Mouse (Mus musculus): ENCODE measurements around the gene 1700016H13Rik. TPM values are rescaled to one million over a fixed set of nuclear protein-coding genes. Genes with fewer than 3 reads are reported as not detected.

The 1700016H13Rik gene
- polyA plus RNA-seq, 1 experiment: not detected

DNA sequence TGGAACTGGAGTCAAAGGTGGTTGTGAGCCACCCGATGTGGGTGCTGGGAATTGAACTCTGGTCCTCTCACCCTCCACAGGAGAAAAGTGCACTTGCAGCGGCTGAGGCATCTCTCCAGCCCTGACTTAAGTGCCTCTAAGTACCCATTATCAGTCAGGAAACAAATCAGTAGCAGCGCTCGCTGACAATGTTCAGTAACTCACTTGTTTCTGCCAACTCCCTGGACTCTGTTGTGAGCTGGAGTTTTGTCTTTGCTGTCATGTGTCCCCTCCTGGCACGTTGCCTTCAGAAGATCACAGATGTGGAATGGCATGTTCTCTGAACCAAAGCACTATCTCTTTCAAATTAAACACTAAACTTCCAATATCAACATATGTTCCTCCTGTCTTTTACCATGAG, 33.8 kb upstream of the 1700016H13Rik start:
- H3K27me3 ChIP-seq (ENCODE audit: control insufficient read depth, insufficient read depth, low read length): peaks cover 1% of the 10 kb centered on the region; the same call in 1 of the 2 replicates
- H3K4me1 ChIP-seq (ENCODE audit: control insufficient read depth, insufficient read depth, low read length): no peaks in the 10 kb centered on the region
- TF ChIP-seq POLR2A (IDR thresholded peaks at IDR 0.05; ENCODE audit: borderline replicate concordance, insufficient read depth, low read length): no peak
- no peak for TF ChIP-seq CTCF (IDR thresholded peaks at IDR 0.05; ENCODE audit: borderline replicate concordance, insufficient read depth, low read depth, low read length)
- no peak overlapping the region for H3K4me3 ChIP-seq (replicated peaks; ENCODE audit: insufficient read depth, low read depth, low read length)
- 61% methylated on average over 5 of the region's 5 CpGs for WGBS
- no peak for DNase-seq
- no peak overlapping the region for H3K27ac ChIP-seq (ENCODE audit: insufficient read depth, low read length)

DNA sequence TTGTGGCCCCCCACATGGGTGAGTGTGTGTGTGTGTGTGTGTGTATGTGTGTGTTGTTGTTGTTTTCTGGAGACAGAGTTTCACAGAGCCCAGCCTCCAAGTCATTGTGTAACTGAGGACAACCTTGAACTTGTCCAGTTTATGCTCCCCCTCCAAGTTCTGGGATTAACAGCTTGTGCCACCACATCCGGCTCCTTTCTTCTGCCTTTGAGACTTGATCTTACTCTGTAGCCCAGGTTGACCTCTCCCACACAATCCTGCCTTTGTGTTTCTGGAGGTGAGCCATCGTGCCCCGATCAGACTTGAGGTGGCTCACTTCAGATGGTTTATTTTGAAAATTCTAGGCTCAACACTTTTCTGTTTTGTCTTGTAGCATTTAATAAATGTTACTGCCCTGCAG, 26.0 kb upstream of the 1700016H13Rik start:
- Histone ChIP-seq H3K27ac (ENCODE audit: insufficient read depth, low read length) (no peak overlapping the region), H3K4me1 (ENCODE audit: control insufficient read depth, insufficient read depth, low read length) (no peaks in the 10 kb centered on the region), H3K27me3 (ENCODE audit: control insufficient read depth, insufficient read depth, low read length) (no peaks in the 10 kb centered on the region), H3K4me3 (replicated peaks; ENCODE audit: insufficient read depth, low read depth, low read length) (no peak overlapping the region)
- no peak for TF ChIP-seq POLR2A (IDR thresholded peaks at IDR 0.05; ENCODE audit: borderline replicate concordance, insufficient read depth, low read length)
- TF ChIP-seq CTCF (IDR thresholded peaks at IDR 0.05; ENCODE audit: borderline replicate concordance, insufficient read depth, low read depth, low read length): no peak
- WGBS: 85% methylated on average over 3 of the region's 3 CpGs
- no peak for DNase-seq

DNA sequence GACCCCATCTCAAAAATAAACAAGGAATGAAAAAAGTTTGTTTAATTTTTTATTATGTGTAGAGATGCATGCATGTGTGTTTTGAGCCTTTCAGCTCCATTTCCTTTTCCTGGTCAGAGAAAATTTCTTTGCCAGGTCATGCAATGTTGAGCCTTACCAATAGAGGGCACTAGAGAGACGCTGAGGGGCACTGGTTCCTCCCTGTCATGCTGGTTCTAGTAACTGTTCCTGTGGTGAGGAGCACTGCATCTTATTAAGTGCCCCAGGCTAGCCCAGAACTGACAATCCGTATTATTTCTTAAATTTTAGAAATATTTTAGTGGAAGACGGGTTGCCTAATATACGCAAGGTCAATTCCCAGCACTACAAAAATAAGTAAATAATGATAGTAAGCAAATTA, 24.6 kb upstream of the 1700016H13Rik start:
- DNase-seq: peak; percentile 61 to 68
- H3K4me3 ChIP-seq (replicated peaks; ENCODE audit: insufficient read depth, low read depth, low read length): no peak overlapping the region
- 53% methylated on average over 4 of the region's 4 CpGs for WGBS
- TF ChIP-seq CTCF (IDR thresholded peaks at IDR 0.05; ENCODE audit: borderline replicate concordance, insufficient read depth, low read depth, low read length) (peak; percentile 90), POLR2A (IDR thresholded peaks at IDR 0.05; ENCODE audit: borderline replicate concordance, insufficient read depth, low read length) (no peak)
- H3K27ac ChIP-seq (ENCODE audit: insufficient read depth, low read length): no peak overlapping the region
- H3K27me3 ChIP-seq (ENCODE audit: control insufficient read depth, insufficient read depth, low read length): no peaks in the 10 kb centered on the region
- H3K4me1 ChIP-seq (ENCODE audit: control insufficient read depth, insufficient read depth, low read length): no peaks in the 10 kb centered on the region

DNA sequence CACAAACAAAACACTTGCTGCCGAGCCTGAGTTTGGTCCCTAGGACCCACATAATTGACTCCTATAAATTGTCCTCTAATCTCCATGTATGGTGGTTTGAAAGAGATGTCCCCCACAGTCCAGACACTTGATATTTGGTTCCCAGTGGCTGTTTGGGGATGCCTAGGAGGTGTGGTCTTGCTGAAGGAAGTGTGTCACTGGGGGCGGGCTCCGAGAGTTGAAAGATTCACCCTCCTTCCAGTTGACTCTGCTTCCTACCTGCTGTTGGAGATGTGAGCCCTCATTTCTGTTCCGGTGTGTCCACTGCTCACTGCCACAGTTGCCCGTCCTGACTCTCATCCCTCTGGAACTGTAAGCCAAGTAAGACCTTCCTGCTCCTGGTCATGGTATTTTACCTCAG, 23.2 kb upstream of the 1700016H13Rik start:
- TF ChIP-seq POLR2A (IDR thresholded peaks at IDR 0.05; ENCODE audit: borderline replicate concordance, insufficient read depth, low read length) (no peak), CTCF (IDR thresholded peaks at IDR 0.05; ENCODE audit: borderline replicate concordance, insufficient read depth, low read depth, low read length) (no peak)
- 95% methylated on average over 5 of the region's 5 CpGs for WGBS
- Histone ChIP-seq H3K4me3 (replicated peaks; ENCODE audit: insufficient read depth, low read depth, low read length) (no peak overlapping the region), H3K4me1 (ENCODE audit: control insufficient read depth, insufficient read depth, low read length) (no peaks in the 10 kb centered on the region), H3K27ac (ENCODE audit: insufficient read depth, low read length) (no peak overlapping the region), H3K27me3 (ENCODE audit: control insufficient read depth, insufficient read depth, low read length) (no peaks in the 10 kb centered on the region)
- DNase-seq: no peak

DNA sequence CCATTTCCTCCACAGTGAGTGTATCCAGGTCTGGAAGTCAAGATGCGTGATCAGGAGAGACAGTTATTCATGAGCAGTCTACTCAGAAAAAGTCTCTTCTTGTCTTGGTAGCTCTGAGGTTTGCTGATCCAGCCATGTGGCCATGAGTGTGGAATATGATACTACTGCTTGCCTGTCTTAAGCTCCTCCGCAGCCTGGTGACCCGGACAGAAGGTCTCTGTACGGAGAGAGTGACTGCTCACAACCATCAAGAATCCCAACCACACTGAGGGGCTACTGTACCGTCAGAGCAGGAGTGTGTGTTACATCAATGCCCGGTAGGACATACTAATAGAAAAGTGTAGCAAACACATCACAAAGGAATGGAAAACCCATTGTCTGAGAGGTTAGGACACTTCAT, 22.1 kb upstream of the 1700016H13Rik start:
- no peak for DNase-seq
- Histone ChIP-seq H3K27me3 (ENCODE audit: control insufficient read depth, insufficient read depth, low read length) (no peaks in the 10 kb centered on the region), H3K27ac (ENCODE audit: insufficient read depth, low read length) (no peak overlapping the region), H3K4me1 (ENCODE audit: control insufficient read depth, insufficient read depth, low read length) (no peaks in the 10 kb centered on the region), H3K4me3 (replicated peaks; ENCODE audit: insufficient read depth, low read depth, low read length) (no peak overlapping the region)
- WGBS: 89% methylated on average over 6 of the region's 6 CpGs
- TF ChIP-seq CTCF (IDR thresholded peaks at IDR 0.05; ENCODE audit: borderline replicate concordance, insufficient read depth, low read depth, low read length): no peak
- no peak for TF ChIP-seq POLR2A (IDR thresholded peaks at IDR 0.05; ENCODE audit: borderline replicate concordance, insufficient read depth, low read length)

DNA sequence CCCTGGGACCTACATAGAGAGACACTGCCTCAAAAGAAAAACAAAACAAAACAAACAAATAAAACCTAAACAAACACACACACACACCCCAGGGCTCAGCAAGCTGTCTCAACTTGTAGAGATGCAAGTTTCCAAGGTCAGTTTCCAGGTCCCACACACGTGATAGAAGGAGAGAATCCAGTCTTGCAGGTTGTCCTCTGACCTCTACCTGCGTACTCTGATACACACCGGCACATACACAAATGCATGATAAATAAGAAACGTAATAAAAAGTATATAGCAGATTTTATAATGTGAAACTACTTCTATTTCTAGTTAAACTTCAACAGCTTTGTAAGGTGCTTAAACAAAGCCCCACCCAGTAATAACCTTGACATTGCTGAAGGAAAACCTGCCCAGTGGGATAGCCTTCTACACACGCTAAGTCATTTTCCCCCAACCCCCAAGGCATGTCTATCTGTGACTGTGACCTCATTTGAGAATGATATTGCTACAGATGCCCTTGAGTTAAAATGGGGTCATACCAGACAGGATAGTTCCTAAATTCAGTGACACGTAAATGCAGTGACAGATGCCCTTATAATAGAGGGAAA, 20.6 kb upstream of the 1700016H13Rik start:
- TF ChIP-seq CTCF (IDR thresholded peaks at IDR 0.05; ENCODE audit: borderline replicate concordance, insufficient read depth, low read depth, low read length) (no peak), POLR2A (IDR thresholded peaks at IDR 0.05; ENCODE audit: borderline replicate concordance, insufficient read depth, low read length) (no peak)
- DNase-seq: no peak
- WGBS: 90% methylated on average over 6 of the region's 6 CpGs

DNA sequence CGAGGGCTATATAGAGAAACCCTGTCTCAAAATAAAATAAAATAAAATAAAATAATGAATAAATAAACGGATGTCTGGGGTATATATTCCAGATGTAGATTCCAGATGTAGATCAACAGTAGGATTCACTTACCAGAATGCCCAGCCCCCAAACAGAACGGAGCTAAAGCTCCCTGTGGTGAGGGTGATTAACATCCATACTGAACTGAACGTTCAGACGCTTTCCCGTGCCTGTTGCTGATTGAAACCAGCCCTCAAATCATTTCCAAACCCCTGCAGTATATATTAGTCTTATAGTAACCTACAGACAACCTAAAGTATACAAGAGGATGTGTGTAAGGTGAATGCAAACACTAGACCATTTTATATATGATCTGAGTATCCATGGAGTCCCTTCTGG, 18.7 kb upstream of the 1700016H13Rik start:
- no peak for DNase-seq
- WGBS: 62% methylated on average over 6 of the region's 6 CpGs
- H3K27me3 ChIP-seq (ENCODE audit: control insufficient read depth, insufficient read depth, low read length): no peaks in the 10 kb centered on the region
- no peak for TF ChIP-seq POLR2A (IDR thresholded peaks at IDR 0.05; ENCODE audit: borderline replicate concordance, insufficient read depth, low read length)
- no peak for TF ChIP-seq CTCF (IDR thresholded peaks at IDR 0.05; ENCODE audit: borderline replicate concordance, insufficient read depth, low read depth, low read length)
- no peak overlapping the region for H3K27ac ChIP-seq (ENCODE audit: insufficient read depth, low read length)
- H3K4me3 ChIP-seq (replicated peaks; ENCODE audit: insufficient read depth, low read depth, low read length): no peak overlapping the region
- H3K4me1 ChIP-seq (ENCODE audit: control insufficient read depth, insufficient read depth, low read length): no peaks in the 10 kb centered on the region

More for the DNA sequence above, 20.6 kb upstream of the 1700016H13Rik start:
- no peaks in the 10 kb centered on the region for H3K4me1 ChIP-seq (ENCODE audit: control insufficient read depth, insufficient read depth, low read length)
- no peak overlapping the region for H3K4me3 ChIP-seq (replicated peaks; ENCODE audit: insufficient read depth, low read depth, low read length)
- no peak overlapping the region for H3K27ac ChIP-seq (ENCODE audit: insufficient read depth, low read length)
- no peaks in the 10 kb centered on the region for H3K27me3 ChIP-seq (ENCODE audit: control insufficient read depth, insufficient read depth, low read length)

DNA sequence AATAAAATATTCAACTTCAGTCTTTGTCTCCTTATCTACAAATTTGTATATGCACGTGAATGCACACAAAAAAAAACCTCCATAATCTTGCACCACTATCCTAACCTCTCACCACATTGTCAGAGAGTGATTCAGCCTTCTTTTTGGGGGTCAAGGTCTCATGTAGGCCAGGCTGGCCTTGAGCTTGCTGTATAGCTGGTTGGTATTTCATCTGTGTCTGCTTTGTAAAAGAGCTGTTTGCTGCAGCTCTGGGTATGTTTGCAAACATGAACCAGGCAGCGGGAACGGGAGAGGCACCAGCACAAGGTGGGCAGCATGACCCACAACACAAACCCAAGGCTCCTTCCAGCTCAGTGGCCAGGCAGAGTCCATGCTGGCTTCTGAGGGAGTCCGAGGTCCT, 17.8 kb upstream of the 1700016H13Rik start:
- Histone ChIP-seq H3K4me1 (ENCODE audit: control insufficient read depth, insufficient read depth, low read length) (no peaks in the 10 kb centered on the region), H3K27me3 (ENCODE audit: control insufficient read depth, insufficient read depth, low read length) (no peaks in the 10 kb centered on the region), H3K4me3 (replicated peaks; ENCODE audit: insufficient read depth, low read depth, low read length) (no peak overlapping the region), H3K27ac (ENCODE audit: insufficient read depth, low read length) (no peak overlapping the region)
- DNase-seq: no peak
- TF ChIP-seq CTCF (IDR thresholded peaks at IDR 0.05; ENCODE audit: borderline replicate concordance, insufficient read depth, low read depth, low read length) (no peak), POLR2A (IDR thresholded peaks at IDR 0.05; ENCODE audit: borderline replicate concordance, insufficient read depth, low read length) (no peak)
- 78% methylated on average over 4 of the region's 4 CpGs for WGBS
